Mouse (Mus musculus): Measurements from ENCODE around the gene Usp1.
"Not testable (repeated sequence)": the region's sequence is repeated elsewhere in the genome, so short reads cannot be mapped to it uniquely, and the experiment has no call there.

Usp1 gene

DNA sequence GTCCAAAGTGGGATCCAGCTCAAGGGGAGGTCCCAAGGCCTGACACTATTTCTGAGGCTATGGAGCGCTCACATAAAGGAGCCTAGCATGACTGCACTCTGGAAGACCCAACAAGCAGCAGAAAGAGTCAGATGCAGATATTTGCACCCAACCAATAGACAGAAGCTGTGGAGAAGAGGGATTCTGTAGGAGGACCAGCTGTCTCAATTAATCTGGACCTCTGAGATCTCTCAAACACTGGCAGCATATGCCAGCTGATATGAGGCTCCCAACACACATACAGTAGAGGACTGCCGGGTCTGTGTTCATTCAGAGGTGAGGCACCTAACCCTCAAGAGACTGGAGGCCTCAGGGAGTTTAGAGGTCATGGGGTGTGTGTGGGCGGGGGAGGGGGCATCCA is 56.4 kb downstream of the Usp1 start:
- not testable (repeated sequence) for DNase-seq (ENCODE audit: low read depth)

DNA sequence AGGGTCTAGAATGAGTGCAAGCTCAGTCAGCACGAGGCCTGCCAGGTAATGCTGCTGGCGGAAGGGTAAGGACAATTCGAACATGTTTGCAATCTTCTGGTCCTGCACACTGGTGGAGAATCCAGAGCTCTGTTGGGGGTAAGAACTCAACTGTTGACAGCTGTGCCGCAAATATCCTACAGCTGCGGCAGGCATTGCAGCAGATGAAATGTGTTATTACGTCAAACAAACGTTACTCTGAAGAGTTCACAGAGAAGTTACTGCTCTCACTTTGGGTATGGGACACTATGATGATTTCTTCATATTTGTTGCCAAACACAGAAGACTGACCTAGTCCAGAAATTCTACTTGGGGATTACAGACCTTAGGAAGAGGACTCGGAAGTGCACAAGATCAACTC is 61.1 kb downstream of the Usp1 start:
- no peak for DNase-seq (ENCODE audit: low read depth)
